Mouse (Mus musculus): ENCODE measurements around the gene Sipa1l1.
A peak's percentile ranks its signal among the peaks of the same experiment; 100 is the strongest.

Sipa1l1 gene

GRCm38 (mm10) chr12:82247371-82248258, 78.5 kb downstream of the Sipa1l1 start:
- no peak for DNase-seq (ENCODE audit: low spot score)

GRCm38 (mm10) chr12:82248501-82248900, 79.4 kb downstream of the Sipa1l1 start:
- no peak for DNase-seq (ENCODE audit: low spot score)

GRCm38 (mm10) chr12:82251328-82251727, 82.2 kb downstream of the Sipa1l1 start:
- DNase-seq (ENCODE audit: low spot score): no peak

DNA sequence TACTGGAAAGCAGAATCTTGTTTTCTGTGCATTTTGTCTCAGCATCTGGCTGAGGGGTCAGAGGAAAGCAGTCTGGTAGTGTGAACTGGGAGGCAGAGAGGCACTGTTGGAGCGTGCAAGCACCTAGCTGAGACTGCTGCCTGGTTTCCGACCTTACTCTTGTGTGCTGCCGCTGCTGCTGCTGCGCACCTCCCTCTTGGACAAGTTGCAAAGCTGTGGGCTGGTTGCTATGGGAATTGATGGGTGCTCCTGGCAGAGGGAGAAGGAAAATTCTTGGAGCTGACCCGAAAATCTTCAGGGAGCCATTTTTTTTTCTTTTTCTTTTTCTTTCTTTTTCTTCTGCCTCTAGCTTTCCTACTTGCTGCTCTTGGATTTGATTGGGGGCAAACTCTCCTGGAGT, 85.0 kb downstream of the Sipa1l1 start:
- peak; percentile 27 for DNase-seq (ENCODE audit: low spot score)

GRCm38 (mm10) chr12:82256012-82256411, 86.9 kb downstream of the Sipa1l1 start:
- DNase-seq (ENCODE audit: low spot score): no peak

- DNase-seq (ENCODE audit: low spot score): no peak
Measured at GRCm38 (mm10) chr12:82256921-82257500, 87.9 kb downstream of the Sipa1l1 start.

DNA sequence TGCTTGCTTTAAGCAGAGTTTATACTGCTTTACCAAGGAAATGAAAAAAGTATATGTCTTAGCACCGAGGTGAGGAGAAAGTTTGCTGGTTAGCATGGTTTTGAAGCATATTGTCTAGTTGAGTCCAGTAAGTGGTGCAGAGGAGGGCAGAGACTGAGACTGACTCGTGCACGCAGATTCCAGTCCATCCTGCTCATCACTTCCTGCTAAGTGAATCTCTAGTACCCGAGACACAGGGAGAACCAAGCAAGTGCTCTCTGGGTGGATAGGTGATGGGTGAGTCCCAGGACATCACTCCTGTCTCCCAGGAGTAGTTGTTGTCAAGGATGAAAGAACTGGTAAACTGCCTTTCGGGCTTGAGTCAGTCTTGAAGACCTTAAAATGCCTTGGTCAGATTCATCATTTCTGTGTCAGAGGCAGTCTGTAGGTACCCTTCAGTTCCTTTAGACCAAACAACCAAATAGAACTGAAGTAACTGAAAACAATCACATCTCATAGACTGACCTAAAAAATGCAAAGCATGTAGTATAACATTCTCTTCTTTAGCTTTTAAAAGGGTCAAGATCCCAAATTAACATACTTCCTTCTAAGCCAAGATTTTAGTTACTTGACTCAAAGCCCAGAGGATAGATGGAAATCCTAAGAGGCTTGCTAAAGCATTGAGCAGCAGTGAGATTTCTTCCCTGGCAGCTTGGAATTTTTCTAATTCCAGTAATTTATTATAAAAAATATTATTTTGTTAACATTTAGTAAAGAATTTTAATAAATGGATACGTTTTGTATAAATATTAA, 89.1 kb downstream of the Sipa1l1 start:
- DNase-seq (ENCODE audit: low spot score): no peak

DNA sequence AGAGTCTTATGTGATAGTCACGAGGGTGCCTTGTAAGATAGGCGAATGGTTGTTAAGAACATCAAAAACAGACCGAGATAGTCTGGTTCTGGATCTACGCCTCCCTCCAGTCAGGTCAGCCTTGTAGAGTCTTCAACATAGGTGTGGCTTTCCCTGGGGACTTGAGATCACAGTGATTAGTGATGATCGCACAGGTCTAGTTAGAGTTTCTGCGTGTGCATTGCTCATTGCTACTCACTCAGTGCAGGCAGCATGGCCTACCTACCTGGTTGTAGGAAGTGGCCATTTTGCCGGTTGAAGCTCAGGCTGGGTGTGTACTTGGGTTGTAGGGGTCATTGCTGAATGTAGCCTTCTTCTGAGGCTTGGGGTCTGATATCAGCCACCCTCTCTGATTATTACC, 94.3 kb downstream of the Sipa1l1 start:
- DNase-seq (ENCODE audit: low spot score): no peak

- DNase-seq (ENCODE audit: low spot score): no peak
Measured at GRCm38 (mm10) chr12:82264083-82264851, 95.1 kb downstream of the Sipa1l1 start.

DNA sequence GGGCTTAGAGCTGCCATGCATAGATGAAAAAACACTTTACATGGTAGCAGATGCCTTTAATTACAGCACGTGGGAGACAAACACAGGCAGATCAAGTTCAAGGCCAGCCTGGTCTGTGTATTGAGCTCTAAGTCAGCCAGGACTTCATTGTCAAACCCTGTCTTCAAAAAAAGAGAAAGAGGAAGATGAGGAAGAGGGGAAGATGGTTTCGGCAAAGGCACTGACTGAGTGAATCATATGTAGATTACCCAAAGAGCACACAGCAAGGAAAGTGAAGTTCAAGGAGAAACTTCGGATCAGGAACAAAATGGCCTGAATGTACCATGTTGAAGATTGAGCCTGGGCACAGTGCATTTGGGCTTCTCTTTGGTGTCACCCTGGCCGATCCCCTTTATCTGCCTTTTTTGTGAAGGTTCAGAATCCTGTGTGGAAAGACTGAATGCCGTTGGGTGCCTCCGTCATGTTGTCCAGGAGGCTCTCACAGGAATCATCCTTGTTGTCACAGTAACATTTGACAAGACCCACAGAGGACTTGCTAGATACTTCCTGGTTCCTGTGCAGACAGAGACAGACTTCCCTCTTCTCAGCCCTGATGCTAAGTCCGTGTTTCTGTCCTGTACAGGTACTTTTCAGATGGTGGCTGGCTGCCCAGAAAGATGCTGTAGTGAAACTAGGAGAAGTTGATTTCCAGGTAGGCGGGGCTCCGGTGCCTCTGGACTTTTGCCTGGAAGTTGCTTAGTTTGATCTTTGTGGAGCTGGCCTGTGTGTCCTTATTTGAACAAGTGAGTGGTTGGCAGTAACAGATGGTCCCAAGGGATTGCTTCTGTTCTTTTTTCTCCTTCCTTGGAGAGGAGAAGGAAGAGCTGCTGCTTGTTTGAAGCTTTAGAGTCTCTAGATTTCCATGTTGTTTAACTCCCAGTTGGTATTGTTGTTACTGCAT, 96.5 kb downstream of the Sipa1l1 start:
- DNase-seq (ENCODE audit: low spot score): peak; percentile 16

GRCm38 (mm10) chr12:82271447-82271846, 102.3 kb downstream of the Sipa1l1 start:
- DNase-seq (ENCODE audit: low spot score): no peak

GRCm38 (mm10) chr12:82273503-82273902, 104.4 kb downstream of the Sipa1l1 start:
- no peak for DNase-seq (ENCODE audit: low spot score)

DNA sequence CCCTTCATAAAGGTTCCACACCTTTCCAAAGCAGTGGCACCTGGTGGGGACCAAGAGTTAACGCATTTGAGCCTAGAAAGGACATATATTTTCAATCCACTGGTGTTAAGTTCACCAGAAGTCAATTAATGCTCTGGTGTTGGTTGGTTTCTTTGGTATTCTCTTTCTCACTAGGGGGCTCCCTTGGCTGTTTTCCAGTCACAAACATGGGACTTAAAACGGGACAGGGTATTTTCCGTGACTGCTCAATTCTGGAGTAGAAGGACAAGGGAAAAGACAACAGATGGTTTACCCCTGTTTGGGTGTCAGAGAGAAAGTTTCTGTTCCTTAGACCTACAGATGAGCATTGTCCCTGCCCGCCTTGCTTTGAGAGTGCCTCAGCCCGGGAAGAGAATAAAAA, 105.5 kb downstream of the Sipa1l1 start:
- no peak for DNase-seq (ENCODE audit: low spot score)

DNA sequence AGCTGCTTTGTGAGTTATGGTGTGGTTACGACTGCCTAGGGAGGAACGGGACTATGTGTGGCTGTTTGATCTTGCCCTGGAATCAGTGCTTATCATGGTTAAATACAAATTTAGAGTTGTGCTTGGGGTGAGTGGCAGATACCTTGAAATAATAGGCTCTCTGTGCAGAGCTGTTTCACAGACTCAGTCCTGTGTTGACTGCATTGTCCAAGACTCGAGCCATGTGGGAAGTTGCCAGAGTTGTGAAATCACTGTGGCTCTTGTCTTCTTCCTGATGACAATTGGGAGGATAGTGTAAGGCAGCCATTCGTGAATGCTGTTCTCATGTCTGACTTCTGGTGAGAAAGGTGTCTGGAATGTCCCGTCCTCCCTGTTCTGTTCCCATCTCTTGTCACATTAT, 106.6 kb downstream of the Sipa1l1 start:
- no peak for DNase-seq (ENCODE audit: low spot score)

- no peak for DNase-seq (ENCODE audit: low spot score)
Measured at GRCm38 (mm10) chr12:82276591-82276990, 107.5 kb downstream of the Sipa1l1 start.

DNA sequence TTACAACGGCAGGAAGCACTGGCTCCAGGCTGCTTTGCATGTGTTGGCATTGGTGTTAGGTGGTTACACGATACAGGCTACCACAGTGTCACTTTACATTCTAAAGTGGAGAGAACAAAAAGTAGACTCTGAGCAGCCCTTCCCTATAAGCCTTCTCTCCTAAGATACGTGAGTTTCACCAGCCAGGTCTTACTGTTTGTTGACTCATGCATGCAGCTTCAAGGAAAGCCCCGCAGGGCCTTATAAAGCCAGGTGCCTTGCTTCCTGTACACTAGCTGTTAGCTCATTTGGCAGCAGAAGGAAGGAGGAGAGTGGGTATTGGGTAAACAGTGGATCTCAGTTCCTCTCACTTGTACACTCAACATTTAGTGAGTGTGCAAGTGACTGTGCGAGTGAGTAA, 115.5 kb downstream of the Sipa1l1 start:
- DNase-seq (ENCODE audit: low spot score): no peak

- no peak for DNase-seq (ENCODE audit: low spot score)
Measured at GRCm38 (mm10) chr12:82285018-82285417, 115.9 kb downstream of the Sipa1l1 start.

DNA sequence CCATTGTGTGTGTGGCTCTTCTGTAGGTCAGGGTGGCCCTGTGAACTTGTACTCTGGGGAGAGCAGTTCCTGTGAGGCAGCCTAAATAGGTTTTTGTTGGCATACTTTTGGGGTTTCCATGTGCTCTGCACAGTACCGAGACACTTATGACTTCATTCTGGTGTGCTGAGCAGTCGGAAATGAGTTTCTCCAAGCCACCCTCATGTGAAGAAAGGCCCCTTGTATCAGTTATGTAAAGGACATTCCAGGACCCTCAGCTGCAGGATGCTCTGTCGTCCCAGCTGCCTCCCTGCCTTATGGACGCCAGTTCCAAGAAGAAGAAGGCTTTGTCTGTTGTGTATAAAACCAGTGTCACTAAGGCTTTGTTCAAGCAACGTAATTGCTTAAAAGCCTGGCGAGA, 116.9 kb downstream of the Sipa1l1 start:
- no peak for DNase-seq (ENCODE audit: low spot score)

GRCm38 (mm10) chr12:82286804-82287203, 117.7 kb downstream of the Sipa1l1 start:
- no peak for DNase-seq (ENCODE audit: low spot score)

DNA sequence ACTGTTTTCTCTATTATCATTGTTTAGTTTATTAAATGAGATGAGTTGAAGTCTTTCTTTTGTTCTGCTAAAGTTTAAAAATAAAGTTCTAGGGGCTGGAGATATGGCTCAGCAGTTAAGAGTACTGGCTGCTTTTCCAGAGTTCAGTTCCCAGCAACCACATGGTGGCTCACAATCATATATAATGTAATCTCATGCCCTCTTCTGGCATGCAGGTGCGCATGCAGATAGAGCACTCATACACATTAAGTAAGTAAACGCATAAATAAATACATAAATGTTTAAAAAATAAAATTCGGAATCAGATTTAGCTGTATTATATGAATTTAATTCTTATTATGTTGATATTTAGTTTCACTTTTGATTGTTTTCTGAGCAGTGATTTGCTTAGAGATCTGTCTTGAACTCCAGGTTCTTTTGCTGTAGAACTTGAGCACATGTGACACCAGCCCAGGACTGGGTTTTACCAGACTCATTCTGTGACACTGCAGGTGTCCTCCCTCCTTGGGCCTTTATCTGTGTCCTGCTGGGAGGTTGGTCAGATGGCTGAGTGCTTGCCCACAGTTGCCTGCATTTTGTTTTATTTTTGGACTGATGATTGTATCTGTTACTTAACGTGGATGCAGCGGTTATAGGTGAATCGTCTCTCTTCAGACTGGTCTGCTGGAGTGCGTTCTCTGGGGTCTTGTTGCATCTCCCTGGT, 124.6 kb downstream of the Sipa1l1 start:
- no peak for DNase-seq (ENCODE audit: low spot score)

Measured in ovary, postnatal 36 days (tissue).